Mouse (Mus musculus) heart, postnatal 10 days (tissue): ENCODE measurements around the gene Krt6b. TPM values are rescaled to one million over a fixed set of nuclear protein-coding genes. Genes with fewer than 3 reads are reported as not detected.

Experiments
- microRNA-seq, 2 experiments: library from miRNA; unstranded; fragments of <30 nt; microRNA quantifications; one replicate each; pipeline ENCODE4 v1.2.0; 2022
- total RNA-seq, 2 experiments: library from RNA; stranded (reverse); gene quantifications; 2 replicates each; pipeline ENCODE4 v1.2.3; 2021

Gene Krt6b
- total RNA-seq, 2 experiments from 2014 or later, result 0.12 to 0.15 TPM

Small RNA genes within 50 kb of the gene (microRNA-seq; reads per million reads assigned to microRNA genes)
- gene Gm44323 (0 reads per million in 2 experiments), gene Gm44342 (0 reads per million in 2 experiments), gene Gm44383 (0 reads per million in 2 experiments), gene Gm44479 (0 reads per million in 2 experiments)

Other genes with a start within 250 kb of the Krt6b start
- not detected for gene Krt87, start 241.5 kb downstream of the Krt6b start, total RNA-seq
- not detected for gene Krt88, start 232.5 kb downstream of the Krt6b start, total RNA-seq
- gene Krt81, start 216.5 kb downstream of the Krt6b start, total RNA-seq, result not detected
- not detected for gene Krt86, start 206.8 kb downstream of the Krt6b start, total RNA-seq
- not detected for gene Krt83, start 188.8 kb downstream of the Krt6b start, total RNA-seq
- not detected for gene Gm49425, start 163.0 kb downstream of the Krt6b start, total RNA-seq
- not detected for gene Krt84, start 147.5 kb downstream of the Krt6b start, total RNA-seq
- not detected for gene Krt82, start 129.6 kb downstream of the Krt6b start, total RNA-seq
- not detected for gene Krt90, start 117.3 kb downstream of the Krt6b start, total RNA-seq
- not detected for gene Krt75, start 106.4 kb downstream of the Krt6b start, total RNA-seq
- not detected for gene Gm5414, start 52.1 kb downstream of the Krt6b start, total RNA-seq
- gene Gm5478, start 32.9 kb downstream of the Krt6b start, total RNA-seq, result not detected
- gene Krt6a, start 14.0 kb upstream of the Krt6b start, total RNA-seq, result not detected
- not detected for gene Krt5, start 32.6 kb upstream of the Krt6b start, total RNA-seq
- gene Krt71, start 62.8 kb upstream of the Krt6b start, total RNA-seq, result not detected
- not detected for gene Krt72, start 106.2 kb upstream of the Krt6b start, total RNA-seq
- gene Krt73, start 122.1 kb upstream of the Krt6b start, total RNA-seq, result not detected
- not detected for gene Krt2, start 137.9 kb upstream of the Krt6b start, total RNA-seq
- gene Krt1, start 170.5 kb upstream of the Krt6b start, total RNA-seq, result not detected
- not detected for gene Krt77, start 189.4 kb upstream of the Krt6b start, total RNA-seq
- gene Krt76, start 212.6 kb upstream of the Krt6b start, total RNA-seq, result not detected
- not detected for gene Krt4, start 244.4 kb upstream of the Krt6b start, total RNA-seq